Mouse (Mus musculus) E14TG2a.4 (cell line): ENCODE measurements around the gene Ddr1.
"Not testable (repeated sequence)": the region's sequence is repeated elsewhere in the genome, so short reads cannot be mapped to it uniquely, and the experiment has no call there.

Experiments used
- H3K27me3 ChIP-seq: 2 replicates; pipeline ENCODE4 v1.6.1; 2014; ENCODE audit warnings: low read length, control low read depth; ENCODE audit not compliant: insufficient read depth
- H3K36me3 ChIP-seq: 2 replicates; pipeline ENCODE4 v1.6.1; 2014; ENCODE audit warnings: low read length, control low read depth; ENCODE audit not compliant: insufficient read depth
- H3K4me1 ChIP-seq: replicated peaks from 2 replicates; pipeline ENCODE4 v1.6.1; 2014; ENCODE audit warnings: low read depth, low read length, control low read depth
- H3K4me3 ChIP-seq: replicated peaks from 2 replicates; pipeline ENCODE4 v1.5.1; 2014; ENCODE audit warnings: mild to moderate bottlenecking, low read length
- H3K9me3 ChIP-seq: 2 replicates; pipeline ENCODE4 v1.6.1; 2014; ENCODE audit warnings: low read length, control low read depth
- CTCF ChIP-seq: conservative IDR thresholded peaks from 2 replicates; pipeline ENCODE4 v1.5.1; 2014; ENCODE audit warnings: low read length
- NANOG ChIP-seq: IDR thresholded peaks from 2 replicates; pipeline ENCODE4 v1.6.1; 2014; ENCODE audit warnings: borderline replicate concordance, low read length, mixed read lengths
- POU5F1 ChIP-seq: IDR thresholded peaks from 2 replicates; pipeline ENCODE4 v1.6.1; 2014; ENCODE audit warnings: low read length, borderline replicate concordance

The Ddr1 gene

GRCm38 (mm10) chr17:35739675-35740074 is 35.3 kb upstream of the Ddr1 start:
- H3K27me3 ChIP-seq: peaks cover 4% of the 10 kb centered on the region; the same call in 1 of the 2 replicates
- no peak for TF ChIP-seq NANOG
- no peak for TF ChIP-seq POU5F1
- TF ChIP-seq CTCF: peak; percentile 43
- no peak overlapping the region; the same call in 1 of the 2 replicates for H3K4me3 ChIP-seq
- peaks cover 28% of the 10 kb centered on the region for H3K4me1 ChIP-seq
- H3K36me3 ChIP-seq: no peaks in the 10 kb centered on the region
- H3K9me3 ChIP-seq: no peaks in the 10 kb centered on the region

- H3K27me3 ChIP-seq: peaks cover 4% of the 10 kb centered on the region; the same call in 1 of the 2 replicates
- H3K9me3 ChIP-seq: no peaks in the 10 kb centered on the region
Observed at GRCm38 (mm10) chr17:35737743-35738142, 33.3 kb upstream of the Ddr1 start.

GRCm38 (mm10) chr17:35736280-35736960 is 32.0 kb upstream of the Ddr1 start:
- Histone ChIP-seq H3K36me3 (no peaks in the 10 kb centered on the region), H3K4me1 (peaks cover 30% of the 10 kb centered on the region), H3K9me3 (no peaks in the 10 kb centered on the region), H3K27me3 (peaks cover 4% of the 10 kb centered on the region; the same call in 1 of the 2 replicates), H3K4me3 (no peak overlapping the region)
- no peak for TF ChIP-seq CTCF
- no peak for TF ChIP-seq POU5F1
- no peak for TF ChIP-seq NANOG

More at GRCm38 (mm10) chr17:35737743-35738142, 33.3 kb upstream of the Ddr1 start:
- Histone ChIP-seq H3K36me3 (no peaks in the 10 kb centered on the region), H3K4me1 (peaks cover 20% of the 10 kb centered on the region), H3K4me3 (no peak overlapping the region)
- TF ChIP-seq POU5F1: no peak
- TF ChIP-seq CTCF: peak; percentile 87

GRCm38 (mm10) chr17:35734478-35734877 is 30.1 kb upstream of the Ddr1 start:
- Histone ChIP-seq H3K9me3 (no peaks in the 10 kb centered on the region), H3K36me3 (no peaks in the 10 kb centered on the region), H3K27me3 (peaks cover 3% of the 10 kb centered on the region; the same call in 1 of the 2 replicates), H3K4me1 (peaks cover 39% of the 10 kb centered on the region), H3K4me3 (no peak overlapping the region)
- no peak for TF ChIP-seq CTCF
- TF ChIP-seq NANOG: no peak
- TF ChIP-seq POU5F1: no peak

GRCm38 (mm10) chr17:35733398-35733797 is 29.0 kb upstream of the Ddr1 start:
- Histone ChIP-seq H3K4me3 (no peak overlapping the region), H3K36me3 (no peaks in the 10 kb centered on the region), H3K4me1 (peaks cover 42% of the 10 kb centered on the region), H3K27me3 (peaks cover 3% of the 10 kb centered on the region; the same call in 1 of the 2 replicates), H3K9me3 (no peaks in the 10 kb centered on the region)
- TF ChIP-seq NANOG: no peak
- TF ChIP-seq CTCF: no peak
- TF ChIP-seq POU5F1: no peak

DNA sequence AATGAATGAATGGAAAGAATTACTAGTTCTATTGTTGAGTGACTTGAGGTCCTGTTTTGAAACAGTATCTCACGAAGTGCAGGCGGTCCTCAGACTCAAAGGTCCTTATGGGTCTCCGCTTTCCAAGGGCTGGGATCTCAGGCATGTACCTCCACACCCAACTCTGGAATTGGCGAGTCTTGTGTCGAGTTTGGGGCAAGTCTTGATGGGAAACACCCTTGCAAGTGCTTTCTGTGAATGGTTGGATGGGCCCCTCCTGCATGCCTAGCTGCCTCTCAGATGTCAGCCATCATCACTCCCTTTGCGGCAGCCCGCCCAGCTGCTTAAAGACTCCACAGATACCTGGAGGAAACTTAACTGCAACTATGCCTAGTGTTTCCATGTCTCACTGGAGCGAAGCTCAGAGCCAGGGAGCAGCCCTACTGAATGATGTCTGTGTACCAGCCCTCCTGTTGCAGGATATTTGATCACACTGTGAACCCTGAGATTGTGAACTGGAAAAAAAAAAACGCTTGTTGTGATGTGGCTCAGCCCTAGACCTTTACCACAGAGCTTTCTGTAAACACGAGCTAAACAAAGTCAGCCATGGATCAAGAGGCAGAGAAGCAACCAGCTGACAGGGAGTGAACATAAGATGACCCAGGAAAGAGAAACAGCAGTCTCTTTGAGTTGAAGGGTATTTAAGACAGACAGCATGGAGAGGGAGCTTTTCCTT is 27.2 kb upstream of the Ddr1 start:
- no peak for TF ChIP-seq CTCF
- Histone ChIP-seq H3K27me3 (peaks cover 3% of the 10 kb centered on the region; the same call in 1 of the 2 replicates), H3K4me3 (0 out of 2 replicates have a peak overlapping the region, but pooled peaks have one; percentile 7), H3K9me3 (no peaks in the 10 kb centered on the region), H3K36me3 (no peaks in the 10 kb centered on the region), H3K4me1 (peaks cover 43% of the 10 kb centered on the region)

- H3K9me3 ChIP-seq, H3K27me3 ChIP-seq, H3K36me3 ChIP-seq, H3K4me3 ChIP-seq: not testable (repeated sequence)
- peaks cover 58% of the 10 kb centered on the region for H3K4me1 ChIP-seq
Observed at GRCm38 (mm10) chr17:35730112-35730511, 25.7 kb upstream of the Ddr1 start.

GRCm38 (mm10) chr17:35728821-35729220 is 24.4 kb upstream of the Ddr1 start:
- no peak for TF ChIP-seq POU5F1
- no peak for TF ChIP-seq CTCF
- H3K4me3 ChIP-seq: no peak overlapping the region
- H3K4me1 ChIP-seq: peaks cover 68% of the 10 kb centered on the region
- peaks cover 20% of the 10 kb centered on the region for H3K27me3 ChIP-seq
- H3K9me3 ChIP-seq: no peaks in the 10 kb centered on the region
- H3K36me3 ChIP-seq: no peaks in the 10 kb centered on the region
